Mouse (Mus musculus): Measurements from ENCODE around the gene Zbtb7a. TPM values are rescaled to one million over a fixed set of nuclear protein-coding genes. Genes with fewer than 3 reads are reported as not detected.

The Zbtb7a gene
- 45.5 and 48.9 TPM in 2 replicates for polyA plus RNA-seq (2015; fragmentation: Nextera tagmentation; extraction: Ambion mirVana)

GRCm38 (mm10) chr10:81134966-81135681 is at the start of gene Zbtb7a:
Gene Zbtb7a, plus strand, starts transcription at chr10:81135220.

GRCm38 (mm10) chr10:81105565-81106112 is 29.4 kb upstream of the Zbtb7a start, which contains the start of gene Map2k2:
Gene Map2k2, plus strand, starts transcription at chr10:81105915.

GRCm38 (mm10) chr10:81167200-81168086 is 32.4 kb downstream of the Zbtb7a start, which contains the start of gene Pias4:
Gene Pias4, minus strand, starts transcription at chr10:81167923.

GRCm38 (mm10) chr10:81176466-81177271 is 41.6 kb downstream of the Zbtb7a start, which contains the start of gene Eef2:
Gene Eef2, plus strand, starts transcription at chr10:81176631.

DNA sequence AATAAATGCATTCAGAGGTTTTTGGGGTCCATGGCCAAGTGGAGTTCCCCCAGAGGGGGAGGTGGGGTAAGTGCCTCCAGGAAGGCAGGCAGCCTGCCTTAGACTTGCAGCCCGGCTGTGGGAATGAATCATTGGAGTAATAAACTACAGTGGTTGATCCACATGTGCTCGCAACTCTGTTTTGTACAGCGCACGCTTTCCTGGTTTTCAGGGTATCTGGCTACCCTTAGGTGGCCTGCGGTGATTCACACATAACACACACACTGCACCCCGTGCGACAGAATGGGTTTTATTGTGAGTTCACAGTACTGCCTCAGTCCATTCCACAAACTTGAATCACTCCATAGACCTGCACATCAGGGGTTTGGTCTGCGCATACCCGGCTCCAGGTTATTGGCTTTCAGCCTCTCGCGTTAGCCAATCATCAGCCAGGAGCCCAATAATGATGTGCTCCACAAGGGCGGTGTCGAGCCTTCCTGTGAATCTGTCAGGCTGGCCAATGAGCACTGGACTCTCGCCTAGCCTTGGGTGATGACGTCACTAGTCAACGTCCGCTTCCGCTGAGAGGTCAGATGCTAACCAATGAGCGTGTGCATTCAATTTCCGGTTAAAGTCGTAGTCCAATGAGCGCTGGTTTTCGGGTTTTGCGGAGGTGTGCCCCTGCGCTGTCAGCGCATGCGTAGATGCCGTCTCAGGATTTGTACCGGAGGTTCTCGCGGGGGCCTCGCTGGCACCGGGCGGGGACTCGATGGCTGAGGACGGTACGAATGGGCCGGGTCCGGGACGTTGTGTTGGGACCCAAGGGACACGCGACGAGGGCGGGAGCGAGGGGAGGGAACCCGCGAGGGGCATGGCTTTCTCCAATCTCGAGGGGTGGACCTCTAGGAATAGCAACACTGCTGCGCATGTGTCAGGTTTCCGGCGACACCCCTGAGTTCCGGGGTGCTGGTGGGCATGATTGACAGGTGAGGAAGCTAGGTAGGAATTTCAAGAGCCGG is 47.6 kb downstream of the Zbtb7a start, which contains the start of gene Dapk3:
Gene Dapk3, plus strand, starts transcription at position 670 of the 998 bp plus-strand sequence.

GRCm38 (mm10) chr10:81183805-81184204 is 48.8 kb downstream of the Zbtb7a start, which contains the start of gene 4930442H23Rik:
Gene 4930442H23Rik, minus strand, starts transcription at chr10:81183849.

DNA sequence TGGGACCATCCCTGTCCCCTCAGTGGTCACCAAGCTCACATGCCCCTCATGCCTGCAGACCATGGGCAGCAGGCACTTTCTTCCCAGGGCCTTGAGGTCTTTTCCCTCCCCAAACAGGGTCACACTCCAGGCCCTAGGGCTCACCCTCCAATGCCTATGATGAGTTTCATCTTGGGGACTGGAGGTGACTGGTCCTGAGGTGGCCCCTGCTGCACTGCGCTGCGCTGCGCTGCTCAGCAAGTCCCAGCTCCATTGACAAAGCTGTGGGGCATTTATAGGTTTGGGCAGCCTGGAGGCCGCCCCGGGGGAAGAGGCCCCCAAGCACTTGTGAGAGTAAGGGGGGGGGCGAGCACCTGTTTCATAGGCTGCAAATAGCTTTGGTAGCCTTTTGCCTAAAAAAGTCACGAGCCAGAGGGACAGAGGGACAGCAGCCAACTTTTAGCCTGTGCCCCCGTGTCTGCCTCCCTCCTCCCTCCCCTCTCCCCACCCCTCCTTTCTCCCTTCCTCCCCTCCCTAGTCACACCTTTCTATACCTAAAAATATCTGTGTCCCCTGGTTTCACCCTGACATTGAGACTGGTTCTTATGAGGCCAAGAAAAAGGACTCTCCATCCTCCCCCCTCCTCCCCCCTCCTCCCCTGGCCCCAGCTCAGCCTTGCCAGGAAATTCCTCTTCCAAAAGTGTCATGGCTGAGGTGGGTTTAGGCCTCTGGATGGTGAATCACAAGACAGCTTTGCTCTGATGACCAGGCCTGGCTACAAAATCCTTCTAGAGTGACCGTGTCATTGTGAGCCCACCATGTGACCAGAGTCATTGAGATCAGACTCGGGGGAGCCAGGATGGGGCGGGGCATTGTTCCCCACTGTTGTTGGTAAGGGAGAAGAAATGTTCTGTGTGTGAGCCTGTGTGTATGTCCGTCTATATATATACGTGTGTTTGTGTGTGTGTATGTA is 67.1 kb downstream of the Zbtb7a start, which contains the start of gene Nmrk2:
Gene Nmrk2, minus strand, starts transcription at position 245 of the 952 bp plus-strand sequence.

Small RNA genes lying within 50 kb of the gene (microRNA-seq; reads per million reads assigned to microRNA genes)
- gene Mir5615-1 (not detected), gene Mir5615-2 (not detected)

Other genes starting within 250 kb of the Zbtb7a start
- gene Timm13, start 234.3 kb upstream of the Zbtb7a start, polyA plus RNA-seq (2015; fragmentation: Nextera tagmentation; extraction: Ambion mirVana) = 186 and 200 TPM in 2 replicates
- gene Lmnb2, start 217.0 kb upstream of the Zbtb7a start, polyA plus RNA-seq (2015; fragmentation: Nextera tagmentation; extraction: Ambion mirVana) = 9.6 and 12.6 TPM in 2 replicates
- gene Gadd45b, start 205.1 kb upstream of the Zbtb7a start, polyA plus RNA-seq (2015; fragmentation: Nextera tagmentation; extraction: Ambion mirVana) = 28.6 and 36.3 TPM in 2 replicates
- gene Gng7, start 120.3 kb upstream of the Zbtb7a start, polyA plus RNA-seq (2015; fragmentation: Nextera tagmentation; extraction: Ambion mirVana) = 1.3 and 1.6 TPM in 2 replicates
- not detected in 2 replicates for gene Diras1, start 109.6 kb upstream of the Zbtb7a start, polyA plus RNA-seq (2015; fragmentation: Nextera tagmentation; extraction: Ambion mirVana)
- gene Slc39a3, start 97.8 kb upstream of the Zbtb7a start, polyA plus RNA-seq (2015; fragmentation: Nextera tagmentation; extraction: Ambion mirVana) = 12.7 and 15.3 TPM in 2 replicates
- 90.7 and 98.9 TPM in 2 replicates for gene Sgta, start 75.0 kb upstream of the Zbtb7a start, polyA plus RNA-seq (2015; fragmentation: Nextera tagmentation; extraction: Ambion mirVana)
- gene Thop1, start 65.2 kb upstream of the Zbtb7a start, polyA plus RNA-seq (2015; fragmentation: Nextera tagmentation; extraction: Ambion mirVana) = 18.4 and 19.0 TPM in 2 replicates
- 0.74 and 1.0 TPM in 2 replicates for gene Creb3l3, start 36.3 kb upstream of the Zbtb7a start, polyA plus RNA-seq (2015; fragmentation: Nextera tagmentation; extraction: Ambion mirVana)
- 118 and 119 TPM in 2 replicates for gene Map2k2, start 29.3 kb upstream of the Zbtb7a start, polyA plus RNA-seq (2015; fragmentation: Nextera tagmentation; extraction: Ambion mirVana)
- gene Pias4, start 32.7 kb downstream of the Zbtb7a start, polyA plus RNA-seq (2015; fragmentation: Nextera tagmentation; extraction: Ambion mirVana) = 19.0 and 21.1 TPM in 2 replicates
- 446 and 467 TPM in 2 replicates for gene Eef2, start 41.4 kb downstream of the Zbtb7a start, polyA plus RNA-seq (2015; fragmentation: Nextera tagmentation; extraction: Ambion mirVana)
- gene Dapk3, start 47.8 kb downstream of the Zbtb7a start, polyA plus RNA-seq (2015; fragmentation: Nextera tagmentation; extraction: Ambion mirVana) = 54.2 and 57.0 TPM in 2 replicates
- 0.12 and 0.23 TPM in 2 replicates for gene 4930442H23Rik, start 48.6 kb downstream of the Zbtb7a start, polyA plus RNA-seq (2015; fragmentation: Nextera tagmentation; extraction: Ambion mirVana)
- gene Nmrk2, start 66.8 kb downstream of the Zbtb7a start, polyA plus RNA-seq (2015; fragmentation: Nextera tagmentation; extraction: Ambion mirVana) = 0.31 and 0.40 TPM in 2 replicates
- 0.08 and 0.18 TPM in 2 replicates for gene Atcay, start 95.6 kb downstream of the Zbtb7a start, polyA plus RNA-seq (2015; fragmentation: Nextera tagmentation; extraction: Ambion mirVana)
- 3.7 and 4.1 TPM in 2 replicates for gene Zfr2, start 97.9 kb downstream of the Zbtb7a start, polyA plus RNA-seq (2015; fragmentation: Nextera tagmentation; extraction: Ambion mirVana)
- gene Matk, start 117.7 kb downstream of the Zbtb7a start, polyA plus RNA-seq (2015; fragmentation: Nextera tagmentation; extraction: Ambion mirVana) = 0.53 and 0.67 TPM in 2 replicates
- 227 and 233 TPM in 2 replicates for gene Mrpl54, start 131.7 kb downstream of the Zbtb7a start, polyA plus RNA-seq (2015; fragmentation: Nextera tagmentation; extraction: Ambion mirVana)
- 43.8 and 51.5 TPM in 2 replicates for gene Apba3, start 131.7 kb downstream of the Zbtb7a start, polyA plus RNA-seq (2015; fragmentation: Nextera tagmentation; extraction: Ambion mirVana)
- 12.6 and 14.9 TPM in 2 replicates for gene Tjp3, start 156.4 kb downstream of the Zbtb7a start, polyA plus RNA-seq (2015; fragmentation: Nextera tagmentation; extraction: Ambion mirVana)
- 31.1 and 32.7 TPM in 2 replicates for gene Pip5k1c, start 157.7 kb downstream of the Zbtb7a start, polyA plus RNA-seq (2015; fragmentation: Nextera tagmentation; extraction: Ambion mirVana)
- gene Cactin, start 185.9 kb downstream of the Zbtb7a start, polyA plus RNA-seq (2015; fragmentation: Nextera tagmentation; extraction: Ambion mirVana) = 18.1 and 20.3 TPM in 2 replicates
- 28.6 and 36.1 TPM in 2 replicates for gene Tbxa2r, start 193.5 kb downstream of the Zbtb7a start, polyA plus RNA-seq (2015; fragmentation: Nextera tagmentation; extraction: Ambion mirVana)
- gene Gipc3, start 208.0 kb downstream of the Zbtb7a start, polyA plus RNA-seq (2015; fragmentation: Nextera tagmentation; extraction: Ambion mirVana) = 0.65 and 0.87 TPM in 2 replicates
- gene Hmg20b, start 215.3 kb downstream of the Zbtb7a start, polyA plus RNA-seq (2015; fragmentation: Nextera tagmentation; extraction: Ambion mirVana) = 67.4 and 70.3 TPM in 2 replicates
- gene Mfsd12, start 222.3 kb downstream of the Zbtb7a start, polyA plus RNA-seq (2015; fragmentation: Nextera tagmentation; extraction: Ambion mirVana) = 12.5 and 12.6 TPM in 2 replicates
- 1.5 and 1.8 TPM in 2 replicates for gene 4930404N11Rik, start 230.6 kb downstream of the Zbtb7a start, polyA plus RNA-seq (2015; fragmentation: Nextera tagmentation; extraction: Ambion mirVana)
- gene Fzr1, start 243.3 kb downstream of the Zbtb7a start, polyA plus RNA-seq (2015; fragmentation: Nextera tagmentation; extraction: Ambion mirVana) = 35.5 and 38.2 TPM in 2 replicates
- 67.0 and 71.2 TPM in 2 replicates for gene Dohh, start 249.2 kb downstream of the Zbtb7a start, polyA plus RNA-seq (2015; fragmentation: Nextera tagmentation; extraction: Ambion mirVana)
- 1.6 and 2.1 TPM in 2 replicates for gene Gm48551, start 249.2 kb downstream of the Zbtb7a start, polyA plus RNA-seq (2015; fragmentation: Nextera tagmentation; extraction: Ambion mirVana)

All from urinary bladder, postnatal 0 days (tissue).